Mouse (Mus musculus): ENCODE measurements around the gene Mylk. TPM values are rescaled to one million over a fixed set of nuclear protein-coding genes. Genes with fewer than 3 reads are reported as not detected.

The Mylk gene
- polyA plus RNA-seq, 1 experiment from 2014 or later: 5.5 TPM

DNA sequence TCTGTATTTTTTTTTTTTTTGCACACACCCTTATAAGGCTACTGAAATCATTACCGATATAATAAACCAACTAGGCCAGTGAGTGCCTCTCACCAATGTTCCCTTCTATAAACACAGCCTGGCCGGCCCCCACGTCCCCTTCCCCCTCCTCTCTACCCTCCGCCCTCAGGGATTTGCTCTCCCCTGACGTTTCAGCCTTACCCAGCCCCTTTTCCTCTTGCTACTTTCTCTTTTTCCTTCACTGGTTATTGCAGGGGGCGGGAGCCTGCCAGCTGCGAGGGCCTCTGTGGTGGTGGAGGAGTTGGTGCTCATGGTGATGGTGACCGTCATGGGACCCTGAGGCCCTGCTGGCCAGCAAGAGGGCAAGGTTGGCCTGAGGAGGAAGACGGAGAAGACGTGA lies 176.3 kb downstream of the Mylk start:
- no peak overlapping the region for H3K27ac ChIP-seq
- H3K36me3 ChIP-seq: no peaks in the 10 kb centered on the region
- H3K4me2 ChIP-seq (replicated peaks): no peak overlapping the region
- no peaks in the 10 kb centered on the region for H3K9me3 ChIP-seq (replicated peaks)
- no peak overlapping the region for H3K4me3 ChIP-seq
- 71% methylated on average over 10 of the region's 10 CpGs for WGBS
- H3K4me1 ChIP-seq: peaks cover 24% of the 10 kb centered on the region
- H3K9ac ChIP-seq: no peak overlapping the region
- H3K27me3 ChIP-seq: peaks cover 3% of the 10 kb centered on the region; the same call in 1 of the 2 replicates
- ATAC-seq (ENCODE audit: low FRiP score): no peak

DNA sequence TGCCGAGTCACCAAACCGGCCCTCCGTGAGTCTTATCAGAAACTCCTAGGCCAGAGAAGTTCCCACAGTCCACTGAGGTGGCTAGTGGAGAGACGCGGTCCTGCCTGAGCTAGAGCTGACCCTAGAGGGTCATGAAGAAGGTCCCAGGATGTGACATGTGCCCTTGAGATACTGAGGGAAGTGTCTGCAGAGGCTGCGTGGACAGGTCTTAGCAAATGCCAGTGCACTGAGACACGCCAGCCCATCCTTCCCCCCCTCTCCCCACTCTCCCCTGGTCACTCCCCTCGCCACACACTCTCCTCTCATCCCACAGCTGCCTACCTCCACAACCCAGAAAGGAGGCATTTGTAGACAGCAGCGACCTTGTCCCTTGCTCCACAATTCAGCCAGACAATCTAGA lies 178.6 kb downstream of the Mylk start:
- no peak overlapping the region for H3K27ac ChIP-seq
- 88% methylated on average over 9 of the region's 9 CpGs for WGBS

DNA sequence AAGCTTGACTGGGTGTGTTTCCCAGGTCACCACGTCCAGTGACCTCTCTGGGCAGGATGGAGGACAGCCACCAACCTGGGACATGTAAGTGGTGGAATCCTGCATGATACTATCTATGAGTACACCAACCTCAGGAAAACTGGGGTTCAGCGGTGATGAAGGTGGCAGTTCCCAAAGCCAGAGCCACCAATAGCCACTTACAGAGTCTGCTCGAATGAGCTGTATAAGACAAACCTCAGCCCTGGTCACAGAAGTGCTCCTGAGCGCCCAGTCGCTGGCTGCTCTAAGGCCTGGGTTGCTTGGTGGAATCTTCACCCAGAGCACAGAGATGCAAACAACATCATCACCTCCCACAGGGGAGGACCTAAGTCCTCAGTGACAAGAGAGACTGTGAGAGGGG lies 179.3 kb downstream of the Mylk start:
- Histone ChIP-seq H3K4me3 (no peak overlapping the region), H3K27me3 (peaks cover 3% of the 10 kb centered on the region; the same call in 1 of the 2 replicates), H3K9ac (no peak overlapping the region), H3K4me1 (peaks cover 27% of the 10 kb centered on the region), H3K9me3 (replicated peaks) (no peaks in the 10 kb centered on the region), H3K4me2 (replicated peaks) (no peak overlapping the region), H3K36me3 (no peaks in the 10 kb centered on the region), H3K27ac (no peak overlapping the region)
- WGBS: 72% methylated on average over 5 of the region's 5 CpGs
- no peak for ATAC-seq (ENCODE audit: low FRiP score)

More for the DNA sequence above, 178.6 kb downstream of the Mylk start:
- Histone ChIP-seq H3K4me1 (peaks cover 27% of the 10 kb centered on the region), H3K9me3 (replicated peaks) (no peaks in the 10 kb centered on the region), H3K4me2 (replicated peaks) (no peak overlapping the region), H3K4me3 (no peak overlapping the region), H3K9ac (no peak overlapping the region), H3K36me3 (no peaks in the 10 kb centered on the region), H3K27me3 (peaks cover 3% of the 10 kb centered on the region; the same call in 1 of the 2 replicates)
- ATAC-seq (ENCODE audit: low FRiP score): no peak

DNA sequence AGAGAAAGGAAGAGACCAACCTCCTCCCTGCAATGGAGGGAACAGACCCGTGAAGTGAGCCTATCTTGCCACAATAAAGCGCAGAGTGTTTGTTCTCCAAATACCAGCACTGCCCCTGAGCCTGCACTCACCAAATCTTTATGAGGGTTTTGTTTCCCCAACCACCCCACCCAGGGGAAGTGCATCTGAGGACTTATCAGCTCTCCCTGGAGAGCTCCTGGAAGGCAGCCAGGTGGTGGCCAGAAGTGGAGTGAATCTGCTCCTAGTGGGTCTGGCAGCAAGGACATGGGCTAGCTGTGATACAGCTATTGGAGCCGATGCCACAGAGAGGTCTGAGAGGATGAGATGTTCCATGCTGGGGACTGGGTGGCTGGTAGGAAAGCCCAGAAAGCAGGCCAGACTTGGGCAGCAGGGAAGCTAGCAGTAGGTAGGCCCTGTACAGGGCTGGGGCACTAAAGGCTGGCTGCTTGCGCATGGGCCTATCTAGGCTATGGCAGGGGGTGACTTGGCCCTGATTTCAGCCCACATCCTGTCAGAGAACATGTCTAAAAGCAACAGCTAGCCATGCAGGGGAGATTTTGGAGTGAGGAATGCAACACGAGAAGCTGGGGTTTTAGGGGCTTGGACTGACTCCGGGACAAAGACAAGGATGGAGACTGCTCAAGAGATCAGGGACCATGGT lies 180.1 kb downstream of the Mylk start:
- WGBS: 76% methylated on average over 6 of the region's 6 CpGs
- Histone ChIP-seq H3K36me3 (no peaks in the 10 kb centered on the region), H3K4me2 (replicated peaks) (no peak overlapping the region), H3K9me3 (replicated peaks) (no peaks in the 10 kb centered on the region), H3K27ac (no peak overlapping the region), H3K4me3 (no peak overlapping the region), H3K9ac (no peak overlapping the region), H3K27me3 (peaks cover 3% of the 10 kb centered on the region; the same call in 1 of the 2 replicates), H3K4me1 (peaks cover 25% of the 10 kb centered on the region)
- ATAC-seq (ENCODE audit: low FRiP score): no peak

DNA sequence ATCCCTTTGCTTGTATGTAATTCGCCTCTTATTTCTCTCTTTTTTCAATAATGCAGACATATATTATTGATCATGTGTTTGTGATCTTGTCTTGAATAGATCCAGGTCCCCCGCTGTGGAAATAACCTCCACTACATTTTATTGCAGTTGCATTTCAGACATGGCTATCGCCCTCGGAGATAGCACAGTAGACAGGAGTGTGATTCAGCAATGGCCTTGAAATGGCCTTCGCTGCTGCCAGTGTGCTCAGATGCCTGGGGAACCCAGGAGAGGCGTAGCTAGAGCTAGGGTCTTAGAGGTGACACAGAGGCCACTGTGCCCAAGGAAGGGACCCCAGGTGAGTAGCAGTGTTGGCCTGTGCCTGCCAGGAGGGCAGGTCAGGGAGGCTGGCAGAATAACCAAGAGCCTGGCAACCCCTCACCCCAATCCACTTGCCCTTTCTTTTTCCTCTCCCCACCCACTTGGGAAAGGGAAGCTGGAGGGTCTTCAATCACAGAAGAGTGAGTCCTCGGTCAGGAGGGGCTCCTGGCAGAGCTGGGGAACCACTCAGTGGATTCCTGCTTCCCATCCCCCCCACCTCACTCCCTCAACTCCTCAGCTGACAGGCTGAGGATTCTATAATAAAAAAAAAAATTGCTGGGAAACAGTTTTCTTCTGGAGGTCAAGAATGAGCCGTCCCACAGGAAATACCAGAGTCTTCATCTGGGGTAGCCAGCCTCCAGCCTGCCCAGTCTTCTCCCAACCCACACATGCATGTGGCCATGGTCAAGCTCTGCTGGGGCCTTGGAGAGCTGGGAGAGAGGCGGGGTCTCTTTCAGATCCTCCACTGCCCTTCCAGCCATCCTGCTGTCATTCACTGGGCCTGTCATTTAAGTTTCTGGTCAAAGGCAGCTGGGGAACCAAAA lies 181.8 kb downstream of the Mylk start:
- WGBS: 77% methylated on average over 9 of the region's 9 CpGs
- Histone ChIP-seq H3K36me3 (no peaks in the 10 kb centered on the region), H3K4me3 (no peak overlapping the region)

DNA sequence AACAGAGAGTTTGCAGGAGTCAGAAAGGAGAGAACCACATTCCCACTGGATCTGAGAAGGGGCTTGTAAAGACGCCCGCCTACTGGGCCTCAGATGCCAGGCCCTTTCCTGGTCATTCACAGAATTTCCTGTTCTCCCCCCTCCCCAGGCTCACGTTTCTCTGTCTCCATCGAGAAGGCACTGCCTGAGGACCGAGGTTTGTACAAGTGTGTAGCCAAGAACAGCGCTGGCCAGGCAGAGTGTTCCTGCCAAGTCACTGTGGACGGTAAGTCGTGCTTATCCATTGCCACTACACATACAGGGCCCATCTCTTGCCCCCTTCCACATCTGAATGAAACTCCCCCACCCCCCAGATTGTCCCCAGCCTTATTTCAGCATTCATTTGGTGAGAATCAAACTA lies 184.7 kb downstream of the Mylk start:
- ATAC-seq (ENCODE audit: low FRiP score): no peak
- H3K4me1 ChIP-seq: peaks cover 15% of the 10 kb centered on the region; the same call in 1 of the 2 replicates
- no peaks in the 10 kb centered on the region for H3K36me3 ChIP-seq
- H3K4me3 ChIP-seq: no peak overlapping the region
- H3K27ac ChIP-seq: 0 out of 2 replicates have a peak overlapping the region, but pooled peaks have one; percentile 4
- H3K9me3 ChIP-seq (replicated peaks): no peaks in the 10 kb centered on the region
- H3K9ac ChIP-seq: no peak overlapping the region
- 73% methylated on average over 8 of the region's 8 CpGs for WGBS
- H3K4me2 ChIP-seq (replicated peaks): no peak overlapping the region
- no peaks in the 10 kb centered on the region for H3K27me3 ChIP-seq

More for the DNA sequence above, 181.8 kb downstream of the Mylk start:
- ATAC-seq (ENCODE audit: low FRiP score): no peak
- H3K27me3 ChIP-seq: peaks cover 3% of the 10 kb centered on the region; the same call in 1 of the 2 replicates
- H3K9ac ChIP-seq: no peak overlapping the region
- H3K27ac ChIP-seq: no peak overlapping the region
- peaks cover 15% of the 10 kb centered on the region; the same call in 1 of the 2 replicates for H3K4me1 ChIP-seq
- H3K9me3 ChIP-seq (replicated peaks): no peaks in the 10 kb centered on the region
- H3K4me2 ChIP-seq (replicated peaks): no peak overlapping the region

DNA sequence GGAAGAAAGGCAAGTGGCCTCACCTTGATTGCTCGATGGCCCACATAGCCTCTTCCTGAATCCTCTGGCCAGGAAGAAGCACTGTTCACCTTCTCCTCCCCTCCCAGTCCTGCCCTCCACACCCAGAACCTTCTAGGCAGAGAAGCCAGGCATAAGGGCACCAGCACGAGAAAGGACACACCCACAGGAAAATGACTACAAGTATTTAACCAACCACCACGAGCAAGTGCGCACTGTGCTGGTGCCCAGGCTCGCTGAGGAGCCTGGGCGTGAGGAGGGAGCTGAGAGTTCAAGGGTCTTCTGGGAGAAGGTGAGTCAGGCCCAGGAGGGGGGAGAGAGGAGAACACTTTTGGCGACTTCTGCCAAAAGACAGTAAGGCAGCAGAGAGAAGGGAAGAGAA lies 185.1 kb downstream of the Mylk start:
- Histone ChIP-seq H3K9me3 (replicated peaks) (no peaks in the 10 kb centered on the region), H3K27ac (0 out of 2 replicates have a peak overlapping the region, but pooled peaks have one; percentile 4), H3K4me3 (no peak overlapping the region), H3K4me2 (replicated peaks) (no peak overlapping the region), H3K9ac (no peak overlapping the region), H3K36me3 (no peaks in the 10 kb centered on the region), H3K4me1 (peaks cover 12% of the 10 kb centered on the region; the same call in 1 of the 2 replicates), H3K27me3 (no peaks in the 10 kb centered on the region)
- WGBS: 73% methylated on average over 7 of the region's 7 CpGs
- ATAC-seq (ENCODE audit: low FRiP score): no peak

DNA sequence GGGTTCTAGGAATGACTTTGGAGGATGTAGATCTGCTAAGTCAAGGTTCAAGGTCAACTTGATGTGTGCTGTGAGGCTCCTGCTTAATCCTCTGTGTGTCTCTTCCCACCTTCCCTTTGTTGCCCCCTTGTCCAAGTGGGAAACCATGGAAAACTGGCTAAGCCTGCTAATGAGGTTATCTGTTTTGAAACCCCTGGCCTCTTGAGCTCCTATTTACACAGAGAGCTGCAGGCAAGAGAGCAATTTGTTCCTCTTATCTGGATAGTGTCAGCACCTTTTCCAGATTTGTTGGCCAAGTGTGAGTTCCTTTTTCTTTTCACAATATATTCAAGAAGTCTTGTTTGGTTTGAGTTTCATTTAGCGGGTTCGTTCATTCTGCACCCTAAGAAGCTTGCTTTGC lies 186.3 kb downstream of the Mylk start:
- Histone ChIP-seq H3K4me1 (peaks cover 8% of the 10 kb centered on the region; the same call in 1 of the 2 replicates), H3K27me3 (no peaks in the 10 kb centered on the region), H3K36me3 (no peaks in the 10 kb centered on the region), H3K4me3 (no peak overlapping the region), H3K9me3 (replicated peaks) (no peaks in the 10 kb centered on the region), H3K4me2 (replicated peaks) (no peak overlapping the region), H3K9ac (no peak overlapping the region), H3K27ac (no peak overlapping the region)
- ATAC-seq (ENCODE audit: low FRiP score): no peak
- WGBS: 88% methylated on average over 2 of the region's 2 CpGs

DNA sequence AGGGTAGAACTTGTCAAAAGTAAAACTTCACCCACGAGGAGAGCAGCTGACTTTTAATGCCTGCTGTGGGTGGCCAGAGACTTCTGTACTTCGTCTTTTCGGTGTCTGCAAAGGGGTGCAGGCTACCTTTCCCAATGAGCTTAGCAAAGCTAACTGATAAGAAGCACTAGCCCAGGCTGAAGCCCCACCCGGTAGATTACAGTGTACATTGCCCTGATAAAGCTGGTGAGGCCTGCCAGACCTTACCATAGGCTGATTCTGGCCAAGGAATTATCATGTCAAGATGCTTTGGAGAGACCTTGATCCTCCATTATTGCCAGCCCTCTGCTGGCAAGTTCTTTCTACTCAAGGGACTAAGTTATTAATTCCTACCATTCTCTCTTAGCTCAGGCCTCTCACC lies 188.2 kb downstream of the Mylk start:
- H3K4me1 ChIP-seq: peaks cover 17% of the 10 kb centered on the region
- no peak for ATAC-seq (ENCODE audit: low FRiP score)
- no peaks in the 10 kb centered on the region for H3K36me3 ChIP-seq
- WGBS: 85% methylated on average over 4 of the region's 4 CpGs
- no peaks in the 10 kb centered on the region for H3K9me3 ChIP-seq (replicated peaks)
- H3K9ac ChIP-seq: no peak overlapping the region
- no peak overlapping the region for H3K4me2 ChIP-seq (replicated peaks)
- H3K27me3 ChIP-seq: no peaks in the 10 kb centered on the region
- no peak overlapping the region for H3K27ac ChIP-seq
- no peak overlapping the region for H3K4me3 ChIP-seq

DNA sequence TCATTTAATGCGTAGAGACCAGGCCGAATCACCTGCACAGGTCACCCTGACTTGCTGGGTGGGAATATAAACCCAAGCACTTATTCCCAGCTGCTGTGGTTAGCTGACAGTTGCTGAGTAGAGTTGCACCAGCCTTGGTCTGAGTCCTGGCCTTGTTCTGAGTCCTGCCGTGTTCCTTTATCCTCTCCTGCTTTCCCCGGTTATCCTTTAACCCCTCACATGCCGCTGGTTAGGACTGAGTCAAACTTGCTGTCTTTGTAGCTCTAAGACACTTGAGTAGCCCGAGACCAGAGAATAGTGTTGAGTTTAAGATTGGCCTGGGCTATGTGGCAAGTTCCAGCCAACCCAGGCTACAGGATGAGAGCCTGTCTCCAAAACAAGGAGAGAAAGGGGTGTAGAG lies 189.5 kb downstream of the Mylk start:
- 51% methylated on average over 6 of the region's 6 CpGs for WGBS
- H3K27me3 ChIP-seq: no peaks in the 10 kb centered on the region
- H3K4me2 ChIP-seq (replicated peaks): no peak overlapping the region
- H3K4me3 ChIP-seq: no peak overlapping the region
- no peaks in the 10 kb centered on the region for H3K36me3 ChIP-seq
- H3K4me1 ChIP-seq: peaks cover 17% of the 10 kb centered on the region
- no peak for ATAC-seq (ENCODE audit: low FRiP score)
- H3K9ac ChIP-seq: no peak overlapping the region
- no peaks in the 10 kb centered on the region for H3K9me3 ChIP-seq (replicated peaks)
- H3K27ac ChIP-seq: no peak overlapping the region

DNA sequence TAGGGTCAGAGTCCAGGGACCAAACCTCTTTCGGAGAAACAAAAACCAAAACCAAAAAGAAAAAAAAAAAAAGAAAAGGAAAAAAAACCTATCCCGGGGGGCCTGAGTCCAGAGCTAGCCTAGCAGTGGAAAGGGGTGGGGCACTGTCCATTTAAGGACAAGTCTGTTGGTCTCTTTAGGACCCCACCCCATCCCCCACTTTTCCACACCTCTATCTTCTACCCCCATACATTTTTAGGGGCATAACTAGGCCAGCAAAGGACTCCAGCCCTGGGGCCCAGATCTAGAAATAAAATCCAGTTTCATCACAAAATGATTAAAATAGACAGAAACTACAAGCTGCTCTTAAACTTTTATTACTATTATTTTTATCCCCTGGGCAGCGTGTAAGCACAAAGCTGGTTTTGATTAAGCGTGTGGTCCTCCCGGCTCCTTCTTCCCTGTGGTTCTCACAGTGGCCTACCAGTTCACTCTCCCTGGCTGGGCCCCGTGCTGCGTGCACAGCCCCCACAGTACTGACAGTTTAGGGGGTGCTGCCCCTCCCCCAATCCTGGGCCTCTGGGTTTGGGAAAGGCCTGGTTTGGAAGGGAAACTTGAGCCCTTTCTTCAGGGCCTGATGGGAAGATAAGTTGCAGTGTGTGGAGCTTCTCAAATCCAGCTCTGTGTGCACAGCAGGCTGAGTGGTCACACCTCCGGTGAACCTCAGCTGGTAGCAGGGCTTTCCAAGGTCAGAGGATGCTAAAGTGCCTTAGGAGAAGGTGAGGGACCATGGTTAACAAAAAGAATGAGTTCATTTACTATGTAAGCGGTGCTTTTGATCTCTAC lies 190.7 kb downstream of the Mylk start:
- peaks cover 17% of the 10 kb centered on the region for H3K4me1 ChIP-seq
- H3K9ac ChIP-seq: no peak overlapping the region
- H3K4me3 ChIP-seq: no peak overlapping the region
- 43% methylated on average over 9 of the region's 9 CpGs for WGBS
- H3K36me3 ChIP-seq: no peaks in the 10 kb centered on the region
- H3K27ac ChIP-seq: peak overlapping the region; percentile 55
- H3K9me3 ChIP-seq (replicated peaks): no peaks in the 10 kb centered on the region
- no peaks in the 10 kb centered on the region for H3K27me3 ChIP-seq
- no peak overlapping the region for H3K4me2 ChIP-seq (replicated peaks)
- no peak for ATAC-seq (ENCODE audit: low FRiP score)

DNA sequence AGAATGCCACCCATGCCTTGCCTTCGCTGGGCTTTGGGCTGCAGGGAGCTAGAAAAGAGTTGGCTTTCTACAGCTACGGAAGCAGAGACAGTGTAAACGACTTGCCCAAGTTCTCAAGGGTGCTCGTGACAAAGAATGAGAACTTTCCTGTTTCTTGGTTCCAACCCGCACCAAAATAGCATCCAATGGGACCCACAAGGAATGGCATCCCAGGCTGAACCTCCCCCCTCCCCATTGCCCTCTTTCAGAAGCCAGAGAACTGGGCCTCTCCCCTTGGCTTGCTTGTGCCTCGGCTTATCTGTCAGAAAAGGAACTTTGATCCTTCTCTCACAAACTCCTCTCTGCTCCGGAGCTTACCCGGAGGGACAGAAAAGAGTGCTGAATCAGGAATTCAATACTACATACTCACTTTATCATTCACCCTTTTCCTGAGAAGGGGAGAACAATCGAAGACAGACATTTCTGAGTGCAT lies 191.4 kb downstream of the Mylk start:
- ATAC-seq (ENCODE audit: low FRiP score): no peak
- Histone ChIP-seq H3K4me2 (replicated peaks) (no peak overlapping the region), H3K9ac (no peak overlapping the region), H3K4me1 (peaks cover 17% of the 10 kb centered on the region), H3K27ac (peak overlapping the region; percentile 55), H3K36me3 (no peaks in the 10 kb centered on the region), H3K27me3 (no peaks in the 10 kb centered on the region), H3K9me3 (replicated peaks) (no peaks in the 10 kb centered on the region), H3K4me3 (no peak overlapping the region)
- 56% methylated on average over 9 of the region's 9 CpGs for WGBS
